Mouse (Mus musculus): ENCODE measurements around the gene Apom. TPM values are rescaled to one million over a fixed set of nuclear protein-coding genes. Genes with fewer than 3 reads are reported as not detected.

Gene Apom
- polyA plus RNA-seq, 1 experiment from 2014 or later = 18.3 TPM

DNA sequence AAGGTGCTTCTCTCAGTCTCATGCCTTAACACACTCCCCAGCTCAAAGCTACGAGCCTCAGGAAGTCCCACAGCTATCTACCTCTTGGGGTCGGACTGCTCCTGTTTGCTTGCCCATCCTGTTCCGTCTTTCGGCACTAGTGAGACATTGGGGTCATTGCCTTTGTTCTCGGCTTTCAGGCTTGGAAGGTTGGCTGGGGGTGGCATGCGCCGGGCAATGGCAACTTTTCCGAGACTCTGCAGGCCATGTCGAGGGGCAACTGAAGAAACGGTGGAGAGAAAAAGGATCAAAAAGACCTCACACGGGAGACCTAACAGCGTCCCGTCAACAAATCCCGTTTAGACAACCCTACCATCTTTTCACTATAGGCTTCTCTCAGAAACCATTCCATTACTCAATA is 30.3 kb upstream of the Apom start:
- no peaks in the 10 kb centered on the region for H3K9me3 ChIP-seq (ENCODE audit: control insufficient read depth)
- H3K4me3 ChIP-seq (ENCODE audit: low read depth, low read length) = peak overlapping the region; percentile 94; the same call in 1 of the 2 replicates
- peak overlapping the region; percentile 82; the same call in 1 of the 2 replicates for H3K4me2 ChIP-seq (replicated peaks; ENCODE audit: low read depth)
- 66% methylated on average over 14 of the region's 14 CpGs for WGBS
- no peak overlapping the region for H3K9ac ChIP-seq (ENCODE audit: low read depth, low read length)
- peaks cover 4% of the 10 kb centered on the region; the same call in 1 of the 2 replicates for H3K4me1 ChIP-seq (replicated peaks; ENCODE audit: control insufficient read depth, insufficient read depth, low read length)
- TF ChIP-seq CTCF (IDR thresholded peaks at IDR 0.05; ENCODE audit: low read depth) = no peak
- H3K27ac ChIP-seq (ENCODE audit: low read depth, low read length) = no peak overlapping the region
- no peak for ATAC-seq
- H3K27me3 ChIP-seq (replicated peaks; ENCODE audit: control insufficient read depth, insufficient read depth, low read length) = no peaks in the 10 kb centered on the region
- peaks cover 51% of the 10 kb centered on the region for H3K36me3 ChIP-seq (ENCODE audit: control insufficient read depth, insufficient read depth)

DNA sequence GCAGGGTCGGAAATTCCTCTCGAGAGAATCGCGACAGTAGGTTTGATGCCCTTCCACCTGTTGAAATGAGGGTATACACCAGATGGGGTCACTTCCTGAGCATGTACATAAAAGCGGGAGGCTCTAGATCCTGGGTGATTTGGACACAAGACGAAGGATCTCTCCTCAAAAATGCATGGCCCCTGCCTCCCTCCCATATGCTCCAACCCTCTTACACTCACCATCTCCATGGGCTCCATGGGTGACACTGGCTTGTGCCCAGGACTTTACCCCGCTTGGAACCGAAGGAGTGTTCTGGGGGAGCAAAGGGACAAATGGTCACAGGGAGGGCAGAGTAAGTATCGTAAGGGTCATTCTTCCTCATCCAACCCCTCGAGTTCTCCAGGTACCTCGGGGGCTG is 29.6 kb upstream of the Apom start:
- 77% methylated on average over 11 of the region's 11 CpGs for WGBS
- ATAC-seq = no peak
- no peak overlapping the region for H3K27ac ChIP-seq (ENCODE audit: low read depth, low read length)
- H3K4me1 ChIP-seq (replicated peaks; ENCODE audit: control insufficient read depth, insufficient read depth, low read length) = peaks cover 4% of the 10 kb centered on the region; the same call in 1 of the 2 replicates
- H3K9me3 ChIP-seq (ENCODE audit: control insufficient read depth) = no peaks in the 10 kb centered on the region
- no peak for TF ChIP-seq CTCF (IDR thresholded peaks at IDR 0.05; ENCODE audit: low read depth)
- H3K4me3 ChIP-seq (ENCODE audit: low read depth, low read length) = no peak overlapping the region
- H3K27me3 ChIP-seq (replicated peaks; ENCODE audit: control insufficient read depth, insufficient read depth, low read length) = no peaks in the 10 kb centered on the region
- no peak overlapping the region for H3K9ac ChIP-seq (ENCODE audit: low read depth, low read length)
- H3K36me3 ChIP-seq (ENCODE audit: control insufficient read depth, insufficient read depth) = peaks cover 58% of the 10 kb centered on the region
- no peak overlapping the region for H3K4me2 ChIP-seq (replicated peaks; ENCODE audit: low read depth)

DNA sequence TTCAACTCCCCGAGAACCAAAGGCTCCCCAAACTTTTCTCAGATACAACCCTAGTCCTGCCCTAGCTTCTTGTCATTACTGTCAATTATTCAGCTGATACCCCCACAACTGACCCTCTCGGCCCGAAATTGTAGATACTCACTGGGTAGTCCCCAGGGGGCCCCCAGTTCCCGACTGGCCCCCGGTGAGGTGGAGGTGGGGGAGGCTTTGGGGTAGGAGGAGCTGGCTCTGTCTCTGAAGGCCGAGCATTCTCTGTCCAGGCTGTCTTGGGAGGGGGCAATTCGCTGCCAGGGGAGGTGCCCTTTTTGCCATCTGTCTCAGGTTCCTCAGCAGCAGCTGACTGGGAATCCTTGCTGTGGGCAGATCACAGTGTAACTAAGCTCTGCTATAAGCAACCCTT is 27.8 kb upstream of the Apom start:
- Histone ChIP-seq H3K4me2 (replicated peaks; ENCODE audit: low read depth) (no peak overlapping the region), H3K9ac (ENCODE audit: low read depth, low read length) (no peak overlapping the region), H3K27me3 (replicated peaks; ENCODE audit: control insufficient read depth, insufficient read depth, low read length) (no peaks in the 10 kb centered on the region), H3K4me1 (replicated peaks; ENCODE audit: control insufficient read depth, insufficient read depth, low read length) (peaks cover 4% of the 10 kb centered on the region; the same call in 1 of the 2 replicates), H3K36me3 (ENCODE audit: control insufficient read depth, insufficient read depth) (peaks cover 76% of the 10 kb centered on the region), H3K9me3 (ENCODE audit: control insufficient read depth) (no peaks in the 10 kb centered on the region), H3K27ac (ENCODE audit: low read depth, low read length) (no peak overlapping the region), H3K4me3 (ENCODE audit: low read depth, low read length) (no peak overlapping the region)
- no peak for TF ChIP-seq CTCF (IDR thresholded peaks at IDR 0.05; ENCODE audit: low read depth)
- 90% methylated on average over 7 of the region's 7 CpGs for WGBS
- no peak for ATAC-seq

DNA sequence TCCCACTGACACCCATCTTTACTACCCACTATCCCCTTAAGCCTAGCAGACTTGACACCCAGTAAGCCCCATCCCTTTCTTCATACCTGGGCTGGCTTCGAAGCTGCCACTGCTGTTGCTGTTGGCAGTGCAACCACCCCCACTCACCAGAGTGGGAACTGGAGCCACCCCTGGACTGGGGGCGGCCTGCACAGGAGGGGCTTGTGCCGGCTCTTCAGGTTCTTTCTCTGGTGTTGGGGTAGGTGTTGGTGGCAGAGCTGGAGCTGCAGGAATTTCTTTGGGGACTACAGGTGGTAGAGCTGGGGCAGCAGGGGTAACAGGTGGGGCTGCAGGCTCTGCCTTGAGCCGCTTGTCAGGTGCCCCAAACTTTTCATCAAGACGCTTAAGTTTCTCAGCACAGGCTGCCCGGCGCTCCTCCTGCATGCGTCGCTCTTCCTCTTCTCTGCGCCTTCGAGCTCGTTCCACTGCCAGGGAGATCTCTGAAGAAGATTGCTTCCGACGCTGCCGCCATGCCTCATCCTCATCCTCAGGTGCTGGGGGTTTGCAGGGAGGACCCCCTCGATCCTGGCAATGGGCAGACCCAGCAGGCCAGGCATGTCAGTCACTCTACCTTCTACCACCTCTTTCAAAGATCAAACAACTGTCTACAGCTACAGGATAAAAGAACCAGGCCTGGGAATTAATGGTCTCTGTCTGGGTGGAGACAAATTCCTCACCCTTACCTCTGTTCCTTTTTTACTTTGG is 27.2 kb upstream of the Apom start:
- peaks cover 82% of the 10 kb centered on the region for H3K36me3 ChIP-seq (ENCODE audit: control insufficient read depth, insufficient read depth)
- no peak for ATAC-seq
- H3K4me3 ChIP-seq (ENCODE audit: low read depth, low read length) = no peak overlapping the region
- no peak overlapping the region for H3K4me2 ChIP-seq (replicated peaks; ENCODE audit: low read depth)
- no peak overlapping the region for H3K27ac ChIP-seq (ENCODE audit: low read depth, low read length)
- WGBS = 92% methylated on average over 16 of the region's 16 CpGs
- H3K4me1 ChIP-seq (replicated peaks; ENCODE audit: control insufficient read depth, insufficient read depth, low read length) = peaks cover 4% of the 10 kb centered on the region; the same call in 1 of the 2 replicates
- H3K9ac ChIP-seq (ENCODE audit: low read depth, low read length) = no peak overlapping the region
- TF ChIP-seq CTCF (IDR thresholded peaks at IDR 0.05; ENCODE audit: low read depth) = no peak
- no peaks in the 10 kb centered on the region for H3K27me3 ChIP-seq (replicated peaks; ENCODE audit: control insufficient read depth, insufficient read depth, low read length)
- H3K9me3 ChIP-seq (ENCODE audit: control insufficient read depth) = no peaks in the 10 kb centered on the region

DNA sequence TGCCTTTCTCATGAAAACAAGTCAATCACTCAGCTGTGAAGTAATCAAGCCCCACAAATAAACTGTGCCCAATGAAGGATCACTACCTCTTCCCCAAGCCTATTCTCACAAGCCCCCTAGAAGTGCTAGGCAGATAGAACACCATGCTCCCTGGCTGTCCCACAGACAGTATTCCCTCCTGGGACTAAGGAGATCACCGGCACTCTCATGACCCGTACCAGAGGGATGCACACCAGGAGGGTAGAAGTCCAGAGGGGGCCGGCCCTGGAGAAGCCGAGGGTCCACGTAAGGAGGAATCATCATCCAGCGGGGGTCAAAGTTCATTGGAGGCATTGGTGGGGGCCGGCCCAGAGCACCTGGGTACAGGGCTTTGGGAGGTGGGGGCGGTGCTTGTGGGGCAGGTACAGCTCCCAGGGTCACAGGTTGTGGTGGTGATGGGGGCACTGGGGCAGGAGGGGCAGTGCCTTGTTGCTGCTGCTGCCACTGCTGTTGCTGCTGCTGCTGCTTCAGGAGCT is 25.9 kb upstream of the Apom start:
- ATAC-seq = no peak
- H3K4me1 ChIP-seq (replicated peaks; ENCODE audit: control insufficient read depth, insufficient read depth, low read length) = no peaks in the 10 kb centered on the region; the same call in 1 of the 2 replicates

DNA sequence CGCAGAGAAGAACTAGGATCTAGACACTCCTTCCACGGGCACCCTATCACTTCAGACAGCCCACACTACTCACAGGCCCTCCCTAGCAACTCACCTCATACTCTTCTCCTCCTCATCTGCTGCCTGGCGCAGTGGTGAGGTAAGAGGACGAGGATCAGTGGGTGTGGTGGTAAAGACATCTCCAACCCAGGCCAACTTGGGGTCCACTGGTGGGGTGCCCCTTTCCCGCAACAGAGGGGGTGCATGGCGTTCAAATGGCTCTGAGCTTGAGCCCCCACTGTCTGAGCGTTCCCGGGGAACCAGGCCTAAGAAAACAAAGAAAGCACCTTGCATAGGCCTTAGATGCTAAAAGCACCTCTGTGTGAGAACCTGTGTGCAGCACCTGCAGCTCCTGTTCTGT is 25.4 kb upstream of the Apom start:
- Histone ChIP-seq H3K9me3 (ENCODE audit: control insufficient read depth) (no peaks in the 10 kb centered on the region), H3K4me2 (replicated peaks; ENCODE audit: low read depth) (no peak overlapping the region), H3K4me3 (ENCODE audit: low read depth, low read length) (no peak overlapping the region), H3K4me1 (replicated peaks; ENCODE audit: control insufficient read depth, insufficient read depth, low read length) (no peaks in the 10 kb centered on the region), H3K27ac (ENCODE audit: low read depth, low read length) (no peak overlapping the region), H3K36me3 (ENCODE audit: control insufficient read depth, insufficient read depth) (peaks cover 100% of the 10 kb centered on the region), H3K9ac (ENCODE audit: low read depth, low read length) (no peak overlapping the region), H3K27me3 (replicated peaks; ENCODE audit: control insufficient read depth, insufficient read depth, low read length) (no peaks in the 10 kb centered on the region)
- no peak for TF ChIP-seq CTCF (IDR thresholded peaks at IDR 0.05; ENCODE audit: low read depth)
- WGBS = 92% methylated on average over 8 of the region's 8 CpGs
- no peak for ATAC-seq

More for the DNA sequence above, 25.9 kb upstream of the Apom start:
- H3K9me3 ChIP-seq (ENCODE audit: control insufficient read depth) = no peaks in the 10 kb centered on the region
- WGBS = 84% methylated on average over 8 of the region's 8 CpGs
- H3K27me3 ChIP-seq (replicated peaks; ENCODE audit: control insufficient read depth, insufficient read depth, low read length) = no peaks in the 10 kb centered on the region
- H3K4me3 ChIP-seq (ENCODE audit: low read depth, low read length) = no peak overlapping the region
- no peak overlapping the region for H3K27ac ChIP-seq (ENCODE audit: low read depth, low read length)
- H3K36me3 ChIP-seq (ENCODE audit: control insufficient read depth, insufficient read depth) = peaks cover 96% of the 10 kb centered on the region
- no peak overlapping the region for H3K4me2 ChIP-seq (replicated peaks; ENCODE audit: low read depth)
- no peak overlapping the region for H3K9ac ChIP-seq (ENCODE audit: low read depth, low read length)
- TF ChIP-seq CTCF (IDR thresholded peaks at IDR 0.05; ENCODE audit: low read depth) = no peak

All from intestine, postnatal 0 days (tissue).